Mouse (Mus musculus) bone marrow, adult 2 months (tissue): ENCODE results near the gene Dpp3. TPM values are rescaled to one million over a fixed set of nuclear protein-coding genes. Genes with fewer than 3 reads are reported as not detected.
"Not testable (repeated sequence)": the region's sequence is repeated elsewhere in the genome, so short reads cannot be mapped to it uniquely, and the experiment has no call there.

Experiments used
- H3K27ac ChIP-seq: fragments of 200-500 bp; 2 replicates; pipeline ENCODE4 v1.5.1; 2012; ENCODE audit warnings: low read depth, mild to moderate bottlenecking, control low read depth, inconsistent platforms, low read length; ENCODE audit not compliant: control insufficient read depth, poor library complexity, insufficient read depth
- H3K4me1 ChIP-seq: fragments of 200-500 bp; 2 replicates; pipeline ENCODE4 v1.6.1; 2011; ENCODE audit warnings: low read length; ENCODE audit not compliant: control insufficient read depth, insufficient read depth
- H3K4me3 ChIP-seq: fragments of 200-500 bp; replicated peaks from 2 replicates; pipeline ENCODE3; 2011; ENCODE audit warnings: mild to moderate bottlenecking, low read depth, low read length, control low read depth; ENCODE audit not compliant: control insufficient read depth
- CTCF ChIP-seq: fragments of 200-500 bp; IDR thresholded peaks from 2 replicates; pipeline ENCODE4 v1.5.1; 2011; ENCODE audit warnings: low read length, control low read depth; ENCODE audit not compliant: control insufficient read depth, insufficient read depth
- POLR2A ChIP-seq: fragments of 200-500 bp; IDR thresholded peaks from 2 replicates; pipeline ENCODE4 v1.6.1; 2011; ENCODE audit warnings: low read depth, mild to moderate bottlenecking, control low read depth, low read length, borderline replicate concordance; ENCODE audit not compliant: control insufficient read depth
- WGBS: fragments of 180-500 bp; shearing (Covaris S2); methylation state at CpG from one replicate; pipeline ENCODE4 v1.1.7; 2018; 5-methylcytosine and 5-hydroxymethylcytosine counted together
- polyA plus RNA-seq: library from polyadenylated mRNA; stranded (reverse); fragments of >200 nt; gene quantifications from 2 replicates; pipeline ENCODE4 v1.2.4, GENCODE M21; 2011; ENCODE audit warnings: low replicate concordance; ENCODE audit not compliant: missing spikeins, insufficient read depth, insufficient read length

Dpp3 gene
- 17.2 and 27.5 TPM in 2 replicates for polyA plus RNA-seq

DNA sequence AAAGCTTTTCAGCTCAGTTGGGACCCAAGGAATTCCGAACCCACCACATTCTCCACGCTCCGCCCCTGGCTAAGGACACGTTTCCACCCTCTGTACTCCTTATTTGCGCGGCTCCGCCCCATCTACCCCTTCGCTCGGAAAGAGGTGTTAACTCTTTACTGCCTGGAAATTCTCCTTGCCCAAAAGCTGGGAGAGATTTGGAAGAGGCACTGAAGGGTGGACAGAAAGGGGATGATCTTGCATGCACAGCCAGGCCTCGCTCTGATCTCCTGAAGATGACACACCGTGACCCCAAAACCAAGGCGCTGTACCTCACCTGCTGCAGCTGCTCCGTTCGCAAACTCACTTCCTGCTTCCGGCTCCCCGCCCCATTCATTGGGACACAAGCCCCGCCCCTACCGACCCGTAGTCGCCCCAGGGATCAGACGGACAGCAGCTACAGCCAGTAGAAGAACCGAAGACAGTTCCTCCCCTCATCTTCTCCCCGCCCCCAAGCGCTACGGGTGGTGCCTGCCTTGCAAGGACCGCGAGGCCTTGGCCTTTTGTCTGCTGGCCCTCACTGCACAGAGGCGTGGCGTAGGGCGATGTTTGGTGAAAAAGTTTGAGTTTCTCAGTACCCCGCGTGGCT lies at the start of gene Dpp3:
Gene Dpp3, minus strand, starts transcription at position 384 of the 628 bp plus-strand sequence.
- TF ChIP-seq CTCF: no peak
- peak; percentile 93 for TF ChIP-seq POLR2A
- Histone ChIP-seq H3K4me1 (no peaks in the 10 kb centered on the region; the same call in 1 of the 2 replicates), H3K27ac (no peak within 1 kb of the TSS), H3K4me3 (peak within 1 kb of the TSS; percentile 92)
- under 1% methylated on average over 32 of the region's 32 CpGs for WGBS

DNA sequence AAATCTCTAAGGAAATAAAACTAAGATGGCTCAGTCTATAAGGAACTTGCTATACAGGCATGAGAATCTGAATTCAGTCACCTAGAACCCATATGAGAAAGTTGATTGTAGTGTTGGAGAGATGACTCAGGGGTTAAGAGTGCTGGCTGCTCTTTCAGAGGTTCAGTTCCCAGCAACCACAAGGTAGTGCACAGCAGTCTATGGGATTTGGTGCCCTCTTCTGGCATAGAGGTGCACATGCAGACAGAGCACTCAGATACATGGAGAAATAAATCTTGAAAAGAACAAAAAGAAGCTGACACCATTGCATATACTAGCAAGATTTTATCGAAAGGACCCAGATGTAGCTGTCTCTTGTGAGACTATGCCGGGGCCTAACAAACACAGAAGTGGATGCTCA lies 40.1 kb upstream of the Dpp3 start:
- Histone ChIP-seq H3K4me1 (no peaks in the 10 kb centered on the region), H3K27ac (no peak overlapping the region), H3K4me3 (no peak overlapping the region)
- WGBS: 82% methylated on average over 2 of the region's 2 CpGs
- no peak for TF ChIP-seq POLR2A
- TF ChIP-seq CTCF: peak; percentile 60

DNA sequence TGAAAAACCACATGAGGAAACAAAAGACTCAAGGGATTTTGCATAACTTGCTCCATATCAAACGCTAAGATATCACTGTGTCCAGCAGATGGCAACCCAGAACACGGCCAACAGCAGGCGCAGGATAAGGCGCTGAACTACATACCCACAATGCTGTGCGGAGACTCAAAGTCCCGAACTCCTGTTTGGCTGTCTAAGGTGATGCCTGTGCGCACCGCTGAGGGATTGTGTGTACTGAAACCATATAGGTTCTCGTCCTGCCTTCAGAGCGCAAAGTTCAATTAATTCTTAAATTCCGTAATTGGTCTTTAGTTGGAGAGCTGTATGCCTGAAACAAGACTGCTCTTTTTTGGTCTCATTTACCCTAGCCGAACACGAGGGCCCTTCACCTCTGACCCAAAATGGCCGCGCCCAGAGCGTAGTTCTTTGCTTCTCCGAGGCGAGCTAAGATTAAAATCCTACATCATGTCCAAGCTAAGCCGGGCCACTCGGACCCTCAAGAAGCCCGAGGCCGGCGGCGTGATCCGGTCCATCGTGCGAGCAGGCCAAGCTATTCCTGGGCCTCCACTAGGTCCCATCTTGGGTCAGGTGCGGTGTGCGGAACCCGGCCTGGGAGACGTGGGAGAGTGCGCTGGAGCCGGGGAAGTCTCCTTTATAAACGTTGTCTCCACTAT lies 34.0 kb upstream of the Dpp3 start, which contains the start of gene Mrpl11:
Gene Mrpl11, plus strand, starts transcription at position 220 of the 674 bp plus-strand sequence.
- peak within 1 kb of the TSS; percentile 21; the same call in 1 of the 2 replicates for H3K27ac ChIP-seq
- H3K4me3 ChIP-seq: peak within 1 kb of the TSS; percentile 90
- TF ChIP-seq POLR2A (no peak), CTCF (peak; percentile 89)
- under 1% methylated on average over 34 of the region's 34 CpGs for WGBS
- H3K4me1 ChIP-seq: no peaks in the 10 kb centered on the region

DNA sequence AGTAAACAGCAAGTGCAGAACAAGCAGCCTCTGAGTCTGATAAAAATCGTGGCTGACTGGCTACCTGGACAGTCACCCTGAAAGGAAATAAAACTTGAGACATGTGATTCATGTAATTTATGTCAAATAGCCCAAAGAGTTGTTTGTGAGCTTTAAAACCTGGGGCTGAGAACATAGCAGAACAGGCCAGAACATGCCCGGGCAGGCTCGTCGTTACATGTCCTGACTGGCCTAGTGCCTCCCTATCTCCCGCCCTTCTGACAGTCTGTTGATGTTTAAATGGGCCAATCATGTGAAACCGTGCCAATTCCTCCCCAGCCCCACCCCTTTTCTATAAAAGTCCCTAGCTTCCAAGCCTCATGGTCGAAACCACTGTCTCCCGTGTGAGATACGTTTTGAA lies 20.6 kb upstream of the Dpp3 start:
- H3K4me1 ChIP-seq, H3K4me3 ChIP-seq, H3K27ac ChIP-seq: not testable (repeated sequence)
- WGBS: 83% methylated on average over 9 of the region's 9 CpGs

DNA sequence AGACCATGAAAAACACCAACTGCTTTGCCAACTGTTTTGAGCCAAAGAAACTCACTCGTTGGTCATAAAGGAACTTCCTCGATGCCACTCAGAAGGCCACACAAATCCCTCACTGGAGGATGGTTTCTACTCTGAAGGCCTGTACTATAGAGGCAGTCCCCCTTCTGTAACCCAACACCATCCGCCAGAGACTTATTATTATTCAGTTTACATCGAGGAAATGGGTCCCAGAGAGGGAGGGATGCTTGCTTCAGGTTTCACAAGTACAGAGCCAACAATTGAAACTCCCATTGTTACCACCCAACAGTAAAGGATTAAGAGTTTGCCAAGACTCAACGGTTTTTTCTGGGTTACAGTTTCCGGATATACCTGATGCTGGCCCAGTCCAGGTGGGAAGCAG lies 17.5 kb upstream of the Dpp3 start:
- Histone ChIP-seq H3K27ac (no peak overlapping the region), H3K4me3 (no peak overlapping the region), H3K4me1 (no peaks in the 10 kb centered on the region)
- TF ChIP-seq POLR2A: no peak
- no peak for TF ChIP-seq CTCF
- 40% methylated on average over 6 of the region's 6 CpGs for WGBS

DNA sequence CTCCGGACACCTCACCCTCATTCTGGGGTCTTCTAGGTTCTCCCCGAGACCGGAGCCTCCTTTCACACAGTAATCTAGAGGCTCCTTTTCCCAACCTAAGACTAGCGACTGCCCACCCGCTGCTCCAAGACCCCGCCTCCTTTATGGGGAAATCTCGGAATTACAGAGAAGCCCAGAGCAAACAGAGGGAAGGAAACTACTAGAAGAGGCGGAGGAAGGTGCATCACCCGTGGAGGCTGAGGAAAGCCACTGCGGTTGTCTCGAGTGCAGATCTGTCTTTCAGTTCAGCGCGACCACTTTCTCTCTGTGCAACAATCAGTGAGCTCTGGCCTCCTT lies 15.1 kb upstream of the Dpp3 start:
- H3K4me1 ChIP-seq: no peaks in the 10 kb centered on the region
- WGBS: 6% methylated on average over 13 of the region's 13 CpGs
- TF ChIP-seq POLR2A: no peak
- no peak for TF ChIP-seq CTCF
- H3K4me3 ChIP-seq: no peak overlapping the region
- H3K27ac ChIP-seq: no peak overlapping the region

DNA sequence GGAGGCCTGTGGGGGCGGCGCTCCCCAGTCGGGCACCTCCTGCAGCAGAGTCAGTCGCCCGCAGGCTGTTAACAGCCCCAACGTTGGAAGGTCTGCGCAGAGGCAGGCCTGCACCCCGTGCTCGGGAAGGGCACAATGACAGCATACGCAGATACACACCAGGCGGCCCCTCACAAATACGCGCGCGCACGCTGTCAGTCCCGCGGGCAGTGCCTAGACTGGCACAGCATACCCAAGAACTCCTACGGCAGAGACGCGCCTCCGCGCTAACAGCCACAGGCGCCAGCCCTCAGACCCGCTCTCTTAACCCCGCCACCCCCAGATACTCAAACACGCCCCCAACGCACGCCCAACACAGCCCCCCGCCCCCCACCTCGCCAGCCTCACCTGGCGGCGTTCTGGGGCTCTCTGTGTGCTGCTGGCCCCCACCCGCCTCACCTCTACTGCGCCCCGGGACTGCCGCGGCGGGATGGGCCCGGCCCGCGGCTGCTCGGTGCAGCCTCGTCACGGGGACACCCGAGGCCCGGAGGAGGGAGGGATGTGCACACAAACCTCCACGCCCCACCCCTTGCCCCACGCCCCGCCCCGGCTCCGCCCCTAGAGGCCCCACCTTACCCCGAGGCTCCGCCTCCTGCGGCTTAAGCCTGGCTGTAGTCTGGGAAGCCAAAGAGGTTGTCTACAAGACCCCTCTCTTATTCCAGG lies 14.6 kb upstream of the Dpp3 start, which contains the start of gene Peli3:
Gene Peli3, minus strand, starts transcription at position 577 of the 702 bp plus-strand sequence.
- TF ChIP-seq CTCF: no peak
- TF ChIP-seq POLR2A: no peak
- H3K27ac ChIP-seq: no peak within 1 kb of the TSS
- no peaks in the 10 kb centered on the region for H3K4me1 ChIP-seq
- H3K4me3 ChIP-seq: no peak within 1 kb of the TSS
- under 1% methylated on average over 55 of the region's 55 CpGs for WGBS
